Mouse (Mus musculus) c-Kit-positive CD71-positive TER-119-positive erythroid progenitor cells, embryonic 14.5 days (primary cell): ENCODE data around the gene Golt1a.

ENCODE experiments used
- DNase-seq: peaks from one replicate; pipeline ENCODE4 v3.0.0-alpha.2; 2013; ENCODE audit warnings: low spot score

Golt1a gene

GRCm38 (mm10) chr1:133347693-133348520, 38.3 kb downstream of the Golt1a start:
- no peak for DNase-seq

- DNase-seq = no peak
Observed at GRCm38 (mm10) chr1:133350210-133350609, 40.6 kb downstream of the Golt1a start, which contains the start of gene Ren1. TSS of gene Ren1 (plus strand) at chr1:133350510.

- DNase-seq = no peak
Observed at GRCm38 (mm10) chr1:133351762-133352161, 42.2 kb downstream of the Golt1a start.

GRCm38 (mm10) chr1:133353371-133353809, 43.8 kb downstream of the Golt1a start:
- peak; percentile 23 for DNase-seq

- DNase-seq = no peak
Observed at GRCm38 (mm10) chr1:133355469-133355868, 45.9 kb downstream of the Golt1a start.

GRCm38 (mm10) chr1:133355912-133356311, 46.3 kb downstream of the Golt1a start:
- DNase-seq = no peak

GRCm38 (mm10) chr1:133356330-133356729, 46.7 kb downstream of the Golt1a start:
- no peak for DNase-seq

GRCm38 (mm10) chr1:133361006-133361405, 51.4 kb downstream of the Golt1a start:
- no peak for DNase-seq

GRCm38 (mm10) chr1:133362103-133362502, 52.5 kb downstream of the Golt1a start:
- DNase-seq = no peak

GRCm38 (mm10) chr1:133363276-133364021, 53.8 kb downstream of the Golt1a start, which contains the start of gene Etnk2:
TSS of gene Etnk2 (plus strand) at chr1:133363572.
- peak; percentile 29 for DNase-seq

GRCm38 (mm10) chr1:133364022-133364630, 54.5 kb downstream of the Golt1a start:
- DNase-seq = no peak

GRCm38 (mm10) chr1:133364890-133365289, 55.3 kb downstream of the Golt1a start:
- DNase-seq = no peak

- DNase-seq = no peak
Observed at GRCm38 (mm10) chr1:133366951-133367605, 57.5 kb downstream of the Golt1a start.

GRCm38 (mm10) chr1:133367606-133368488, 58.2 kb downstream of the Golt1a start:
- DNase-seq = no peak

GRCm38 (mm10) chr1:133368644-133369043, 59.0 kb downstream of the Golt1a start:
- no peak for DNase-seq

GRCm38 (mm10) chr1:133370352-133370751, 60.8 kb downstream of the Golt1a start:
- no peak for DNase-seq

GRCm38 (mm10) chr1:133371431-133371830, 61.8 kb downstream of the Golt1a start:
- no peak for DNase-seq

- DNase-seq = no peak
Observed at GRCm38 (mm10) chr1:133372113-133372512, 62.5 kb downstream of the Golt1a start.
